Mouse (Mus musculus) right cerebral cortex, postnatal 36 days (tissue): ENCODE results near the gene Eln.

ENCODE experiments used
- DNase-seq, 2 experiments: peaks; one replicate each; pipeline ENCODE4 v3.0.0; 2022; ENCODE audit warnings: low spot score in 2 of 2, mixed read lengths in 1 of 2

Gene Eln

GRCm38 (mm10) chr5:134684398-134684797 lies 62.7 kb downstream of the Eln start:
- DNase-seq = no peak

- no peak for DNase-seq
Observed at GRCm38 (mm10) chr5:134683813-134684212, 63.3 kb downstream of the Eln start.

- no peak for DNase-seq
Observed at GRCm38 (mm10) chr5:134680238-134680637, 66.9 kb downstream of the Eln start.

GRCm38 (mm10) chr5:134678827-134679546 lies 68.1 kb downstream of the Eln start:
- no peak for DNase-seq

- no peak for DNase-seq
Observed at GRCm38 (mm10) chr5:134678031-134678430, 69.1 kb downstream of the Eln start.

- DNase-seq = no peak
Observed at GRCm38 (mm10) chr5:134677491-134677890, 69.6 kb downstream of the Eln start.

GRCm38 (mm10) chr5:134675956-134676759 lies 71.0 kb downstream of the Eln start:
- peak; percentile 30 to 34 for DNase-seq

- DNase-seq = no peak
Observed at GRCm38 (mm10) chr5:134674977-134675376, 72.1 kb downstream of the Eln start.

GRCm38 (mm10) chr5:134672611-134673010 lies 74.5 kb downstream of the Eln start:
- DNase-seq = no peak

- no peak for DNase-seq
Observed at GRCm38 (mm10) chr5:134672198-134672516, 75.0 kb downstream of the Eln start.

GRCm38 (mm10) chr5:134671335-134672197 lies 75.6 kb downstream of the Eln start:
- DNase-seq = no peak

- no peak for DNase-seq
Observed at GRCm38 (mm10) chr5:134669001-134669708, 78.0 kb downstream of the Eln start.

- no peak for DNase-seq
Observed at GRCm38 (mm10) chr5:134668495-134668894, 78.6 kb downstream of the Eln start.

- no peak for DNase-seq
Observed at GRCm38 (mm10) chr5:134656708-134657107, 90.4 kb downstream of the Eln start.
